Mouse (Mus musculus) stomach, postnatal 0 days (tissue): ENCODE data around the gene Fam71f1.

Experiments
- CTCF ChIP-seq: IDR thresholded peaks from 2 replicates; pipeline ENCODE4 v1.5.1; 2016; ENCODE audit warnings: antibody characterized with exemption, low read depth, mild to moderate bottlenecking, moderate library complexity
- EP300 ChIP-seq: optimal IDR thresholded peaks from 2 replicates; pipeline ENCODE3; 2016; ENCODE audit warnings: antibody characterized with exemption

- TF ChIP-seq CTCF = no peak
- no peak for TF ChIP-seq EP300
These were observed 9.9 kb upstream of the Fam71f1 start for GRCm38 (mm10) chr6:29308846-29309605.
